Mouse (Mus musculus): Measurements from ENCODE around the gene Phldb3. TPM values are rescaled to one million over a fixed set of nuclear protein-coding genes. Genes with fewer than 3 reads are reported as not detected.
"Not testable (repeated sequence)": the region's sequence is repeated elsewhere in the genome, so short reads cannot be mapped to it uniquely, and the experiment has no call there.

The Phldb3 gene
- total RNA-seq, 4 experiments from 2014 or later: 6.2 to 12.9 (median 9.9) TPM

DNA sequence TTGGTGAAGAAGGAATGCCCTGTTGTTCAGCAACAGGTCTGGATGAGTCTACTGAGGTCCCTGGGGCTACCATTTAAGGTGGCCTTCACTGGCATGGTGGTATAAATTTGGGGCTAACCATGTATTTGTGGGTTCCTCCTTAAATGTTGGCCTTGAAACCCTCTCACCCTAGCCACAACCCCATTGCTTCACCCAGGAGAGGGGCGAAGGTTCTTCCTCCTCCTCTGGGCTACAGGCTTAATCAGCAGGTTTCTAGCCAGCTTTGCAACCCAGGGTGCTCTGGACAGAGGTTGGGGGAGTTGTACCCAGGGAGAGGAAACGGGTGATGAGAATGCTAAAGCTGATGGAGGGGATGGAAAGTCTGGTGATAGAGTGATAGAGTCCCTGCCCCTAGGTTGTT, 15.1 kb upstream of the Phldb3 start:
- no peak for DNase-seq

DNA sequence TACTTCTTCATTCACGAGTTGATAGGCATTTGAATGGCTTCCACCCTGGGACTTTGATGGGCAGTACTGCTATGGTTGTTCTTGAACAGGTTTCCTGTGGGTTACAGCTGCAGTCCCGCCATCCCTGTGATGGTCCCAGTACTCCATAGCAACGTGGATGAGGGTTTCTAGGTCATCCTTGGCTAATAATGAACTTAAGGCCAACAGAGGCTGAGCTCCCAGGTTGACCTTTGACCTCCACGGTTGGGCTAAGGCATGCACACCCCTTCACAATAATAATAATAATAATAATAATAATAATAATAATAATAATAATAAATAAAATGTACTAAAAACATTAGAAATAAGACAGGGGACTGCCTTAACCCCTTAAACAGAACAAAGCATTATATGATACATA, 12.4 kb upstream of the Phldb3 start:
- no peak for DNase-seq

DNA sequence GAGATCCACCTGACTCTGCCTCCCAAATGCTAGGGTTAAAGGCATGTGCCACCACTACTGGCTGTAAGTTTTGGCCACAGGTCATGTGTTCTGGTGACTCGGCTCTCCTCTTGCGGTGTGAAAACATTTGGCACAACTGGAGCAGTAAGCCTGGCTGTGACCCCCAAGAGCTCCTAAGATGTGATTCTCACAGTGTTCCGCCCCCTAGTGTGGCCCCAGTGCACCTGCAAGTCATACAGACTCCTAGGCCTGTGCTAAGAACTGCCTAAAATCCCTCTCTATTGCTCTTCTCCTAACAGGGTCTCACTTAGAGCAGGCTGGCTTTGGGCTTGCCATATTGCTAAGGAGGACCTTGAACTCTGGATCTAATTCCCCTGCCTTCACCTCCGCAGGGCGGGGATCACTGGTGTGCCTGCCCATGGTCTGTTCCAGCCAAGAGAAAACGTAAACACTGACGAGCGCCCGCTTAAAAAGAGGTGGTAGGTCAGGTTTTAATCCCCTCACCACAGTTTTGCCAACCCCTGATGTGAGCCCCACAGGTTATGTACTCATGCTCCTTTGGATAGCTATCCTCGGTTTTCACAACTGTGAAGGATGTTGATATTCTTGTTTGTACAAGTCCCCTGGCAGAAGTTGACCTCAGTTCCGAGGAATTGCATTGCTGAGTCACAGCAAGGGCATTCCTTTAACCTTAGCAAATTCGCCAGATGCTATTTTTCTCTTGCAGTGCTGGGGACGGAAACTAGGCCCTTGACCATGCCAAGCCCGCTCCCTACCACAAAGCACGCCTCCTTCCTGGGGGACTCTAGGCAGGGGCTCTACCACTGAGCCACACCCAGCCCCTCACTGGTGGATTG, 11.1 kb upstream of the Phldb3 start:
- DNase-seq: peak; percentile 60

DNA sequence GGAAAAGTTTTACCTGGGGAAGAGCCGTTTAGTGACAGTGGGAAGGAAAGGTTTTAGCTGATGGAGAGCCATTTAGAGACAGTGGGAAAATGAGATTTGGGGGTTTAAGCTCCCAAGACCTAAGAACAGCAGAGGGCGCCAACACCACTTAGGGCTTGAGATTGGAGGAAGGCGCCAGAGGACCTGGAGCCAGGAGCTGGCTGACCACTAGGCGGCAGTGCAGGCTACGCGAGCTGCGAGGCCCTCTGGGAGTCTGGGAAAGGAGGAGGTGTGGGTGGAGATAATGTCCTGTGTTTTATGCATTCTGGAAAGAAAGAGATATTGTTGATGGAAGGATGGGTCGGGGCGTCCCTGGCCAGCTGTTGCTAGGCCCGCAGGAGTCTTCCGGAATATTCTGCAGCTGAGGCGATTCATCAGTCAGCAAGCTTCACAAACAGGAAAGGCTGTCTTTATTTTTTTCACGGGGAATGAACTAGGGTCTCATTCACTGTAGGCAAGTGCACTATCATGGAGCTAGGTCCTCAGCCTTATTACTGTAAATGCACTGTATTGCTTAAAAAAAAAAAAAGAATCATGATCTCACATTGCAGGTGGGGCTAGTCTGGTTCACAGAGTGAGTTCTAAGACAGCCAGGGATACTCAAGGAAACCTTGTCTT, 9.5 kb upstream of the Phldb3 start:
- peak; percentile 89 for DNase-seq

DNA sequence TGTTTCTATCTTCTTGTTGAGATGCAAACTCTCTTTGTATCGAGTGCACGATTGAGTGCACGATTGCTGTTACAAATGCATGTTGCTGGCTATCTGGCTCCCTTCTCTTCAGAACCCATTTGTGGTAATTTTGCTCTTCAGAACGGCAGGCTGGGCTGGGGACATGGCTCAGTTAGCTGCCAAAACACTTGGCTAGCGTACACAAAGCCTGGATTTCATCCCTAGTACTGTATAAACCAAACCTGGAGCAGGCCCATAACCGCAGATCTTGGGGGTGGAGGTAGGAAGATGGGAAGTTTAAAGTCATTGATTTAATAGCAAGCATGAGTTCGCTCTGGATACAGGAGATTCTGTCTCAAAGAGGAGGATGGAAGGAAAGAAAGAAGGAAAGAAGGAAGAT, 5.0 kb upstream of the Phldb3 start:
- DNase-seq: no peak

DNA sequence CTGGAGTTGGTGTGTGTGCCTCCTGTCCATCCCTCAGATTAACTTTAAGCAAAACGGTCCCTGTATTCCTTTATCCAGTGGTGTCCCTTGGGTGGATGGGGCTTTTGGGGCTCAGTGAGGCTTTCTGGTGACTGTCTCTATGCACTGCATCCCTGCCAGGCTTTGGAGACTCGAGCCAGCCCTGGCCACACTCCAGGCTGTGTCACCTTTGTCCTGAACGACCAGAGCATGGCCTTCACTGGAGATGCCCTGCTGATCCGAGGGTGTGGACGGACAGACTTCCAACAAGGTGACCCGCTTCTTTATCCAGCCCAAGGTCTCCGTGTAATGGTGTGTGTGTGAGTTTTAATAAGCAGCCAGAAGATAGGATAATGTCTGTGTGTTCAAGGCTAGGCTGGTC, 4.5 kb upstream of the Phldb3 start:
- no peak for DNase-seq

DNA sequence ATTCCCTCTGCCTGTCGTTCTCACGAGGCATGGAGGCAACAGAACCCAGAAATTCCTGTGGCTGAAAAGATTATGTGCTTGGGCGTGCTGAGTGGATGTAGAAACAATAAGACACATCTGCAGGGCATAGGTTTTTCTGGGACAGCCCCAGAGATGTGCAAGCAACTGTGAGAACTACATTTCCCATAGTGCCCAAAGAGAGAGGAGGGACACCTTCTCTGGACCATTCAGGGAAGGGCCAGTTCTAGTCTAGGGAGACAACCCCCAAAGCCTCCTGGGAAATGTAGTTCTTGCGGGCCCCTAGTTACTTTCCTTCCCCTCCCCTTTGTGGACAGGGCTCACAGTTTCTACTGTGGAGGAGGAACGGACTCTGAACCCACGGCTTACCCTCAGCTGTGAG, 2.5 kb upstream of the Phldb3 start:
- DNase-seq: peak; percentile 52

DNA sequence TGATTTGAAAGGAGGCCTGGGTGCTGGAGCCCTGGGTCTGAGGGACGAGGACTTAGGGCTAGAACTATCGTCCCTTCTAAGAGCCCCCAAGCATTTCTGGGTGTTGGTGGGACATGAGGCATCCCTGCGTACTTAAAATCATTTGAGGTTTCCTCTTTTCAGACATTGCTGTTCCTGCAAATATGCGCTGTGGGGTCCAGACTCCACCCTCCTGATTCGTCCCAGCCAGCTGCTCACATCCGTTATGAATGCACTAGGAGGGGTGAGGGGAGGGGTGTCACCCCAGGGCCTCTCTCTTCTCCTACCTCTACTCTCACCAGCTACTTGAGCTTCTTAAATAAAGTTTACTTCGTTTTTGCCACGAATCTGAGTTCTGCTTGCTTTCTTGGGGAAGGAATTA, 2.0 kb upstream of the Phldb3 start:
- no peak for DNase-seq

DNA sequence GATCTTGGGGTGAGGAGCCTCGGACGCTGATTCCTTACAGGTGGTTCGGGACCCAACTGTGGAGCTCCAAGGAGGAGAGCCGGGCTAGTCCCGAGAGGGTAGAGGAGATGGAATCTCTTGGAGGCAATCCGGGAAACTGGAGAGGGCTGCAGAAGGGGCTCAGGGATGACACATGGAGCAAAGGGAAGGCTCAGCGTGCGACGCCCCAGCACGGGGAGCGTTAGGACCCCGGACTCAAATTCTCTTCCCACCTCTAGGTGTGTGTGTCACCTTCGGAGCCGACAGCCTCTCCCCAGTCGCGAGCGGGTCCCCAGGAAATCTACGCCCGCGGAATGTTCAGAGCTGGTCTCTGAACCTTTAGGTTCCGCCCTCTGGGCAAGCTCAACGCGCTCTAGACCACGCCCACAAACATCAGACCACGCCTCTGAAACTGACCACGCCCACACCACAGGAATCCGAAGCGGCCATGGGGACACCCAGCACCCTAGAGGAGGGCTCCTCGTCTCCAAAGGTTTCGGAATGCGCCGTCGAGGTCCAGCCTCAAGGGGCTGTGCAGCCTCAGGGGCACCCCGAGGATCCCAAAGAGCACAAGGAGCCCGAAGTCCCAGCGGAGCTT, 424 bp downstream of the Phldb3 start:
- DNase-seq: peak; percentile 90

DNA sequence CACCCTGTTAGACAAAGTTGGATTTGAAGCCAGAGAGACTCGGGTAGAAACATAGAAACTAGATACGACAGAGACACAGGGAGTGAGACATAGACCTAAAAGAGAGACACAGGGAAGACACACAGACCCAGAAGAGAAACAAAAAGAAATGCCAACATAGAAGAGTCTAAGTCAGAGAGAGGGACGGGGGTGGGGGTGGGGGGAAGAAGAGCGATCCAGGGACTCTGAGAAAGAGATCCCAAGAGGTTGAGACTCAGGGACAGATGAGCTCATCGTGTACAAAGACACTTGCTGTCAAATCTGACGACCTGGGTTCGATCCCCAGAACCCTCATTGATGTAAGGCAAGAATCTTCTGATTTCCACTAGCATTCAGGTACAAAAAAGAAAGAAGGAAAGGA, 1.1 kb downstream of the Phldb3 start:
- no peak for DNase-seq

DNA sequence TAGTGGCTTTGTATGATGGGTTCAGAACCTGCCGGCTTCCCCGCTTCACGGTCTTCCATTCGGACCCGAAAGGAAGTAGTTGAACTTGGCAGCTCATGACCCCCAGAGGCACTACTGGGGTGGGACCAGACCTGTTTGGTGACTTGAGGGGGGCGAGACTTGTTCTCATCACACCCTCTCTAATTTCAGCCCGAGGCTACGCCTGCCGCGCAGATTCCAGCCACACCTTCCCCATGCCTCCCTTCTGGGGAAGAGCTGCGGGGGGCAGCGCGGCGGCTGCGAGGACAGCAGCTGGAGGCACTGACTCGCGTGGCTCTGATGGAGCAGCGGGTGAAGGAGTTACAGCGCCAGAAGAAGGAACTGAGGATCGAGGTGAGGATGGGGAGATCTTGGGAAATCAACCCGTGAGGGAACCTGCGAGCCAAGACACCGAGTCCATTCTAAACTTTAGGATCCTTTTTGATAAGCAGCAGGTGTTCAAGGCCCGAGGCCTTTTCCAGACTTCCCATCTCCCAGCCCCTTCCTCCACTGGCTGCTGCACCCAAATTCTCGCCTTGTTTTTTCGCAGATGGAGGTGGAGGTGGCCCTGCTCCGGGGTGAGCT, 1.8 kb downstream of the Phldb3 start:
- no peak for DNase-seq

DNA sequence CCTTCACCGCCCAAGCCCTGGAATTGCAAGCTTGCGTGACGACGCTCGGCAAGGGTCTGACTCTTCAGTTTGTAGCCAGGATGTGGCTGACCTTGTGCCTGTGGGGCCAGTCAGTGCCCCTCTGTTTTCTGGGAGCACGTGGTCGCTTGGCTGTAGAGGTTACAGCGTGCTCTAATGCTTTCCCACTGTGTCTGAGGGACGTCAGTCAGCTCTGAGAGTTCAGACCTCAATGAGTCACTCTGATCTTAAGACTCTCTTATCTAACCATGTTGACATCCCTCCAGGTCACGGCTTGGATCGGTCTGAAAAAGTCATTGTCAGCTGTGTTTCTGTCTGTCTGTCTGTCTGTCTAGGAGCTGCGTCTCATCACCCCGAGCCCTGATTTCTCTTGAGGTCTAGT, 4.3 kb downstream of the Phldb3 start:
- no peak for DNase-seq

DNA sequence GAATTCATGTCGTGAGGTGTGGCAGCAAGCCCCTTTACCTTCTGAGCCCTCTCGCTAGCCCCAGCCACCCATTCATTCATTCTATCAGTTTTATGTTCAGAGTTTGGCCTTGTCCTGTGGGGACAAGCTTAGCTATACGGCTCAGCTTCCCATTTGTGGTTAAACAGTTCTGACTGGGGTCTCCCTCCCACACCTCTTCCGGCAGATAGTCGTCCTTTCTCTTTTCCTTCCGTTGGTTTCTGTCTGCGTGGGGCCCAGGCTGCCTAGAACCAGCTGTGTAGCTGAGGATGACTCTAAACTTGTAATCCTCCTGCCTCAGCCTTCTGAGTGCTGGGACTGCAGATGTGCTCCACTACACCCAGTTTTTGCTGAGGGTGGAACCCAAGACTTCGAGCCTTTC, 7.2 kb downstream of the Phldb3 start:
- no peak for DNase-seq

DNA sequence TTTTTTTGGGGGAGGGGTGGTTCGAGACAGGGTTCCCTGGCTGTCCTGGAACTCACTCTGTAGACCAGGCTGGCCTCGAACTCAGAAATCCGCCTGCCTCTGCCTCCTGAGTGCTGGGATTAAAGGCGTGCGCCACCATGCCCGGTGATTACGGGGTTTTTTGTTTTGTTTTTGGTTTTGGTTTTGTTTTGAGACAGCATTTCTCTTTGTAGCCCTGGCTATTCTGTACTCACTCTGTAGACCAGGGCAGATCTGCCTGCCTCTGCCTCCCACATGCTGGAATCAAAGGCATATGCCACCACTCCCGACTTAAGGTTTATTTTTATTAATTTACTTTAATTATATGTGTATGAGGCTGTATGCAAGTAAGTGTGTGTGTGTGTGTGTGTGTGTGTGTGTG, 7.8 kb downstream of the Phldb3 start:
- DNase-seq: not testable (repeated sequence)

DNA sequence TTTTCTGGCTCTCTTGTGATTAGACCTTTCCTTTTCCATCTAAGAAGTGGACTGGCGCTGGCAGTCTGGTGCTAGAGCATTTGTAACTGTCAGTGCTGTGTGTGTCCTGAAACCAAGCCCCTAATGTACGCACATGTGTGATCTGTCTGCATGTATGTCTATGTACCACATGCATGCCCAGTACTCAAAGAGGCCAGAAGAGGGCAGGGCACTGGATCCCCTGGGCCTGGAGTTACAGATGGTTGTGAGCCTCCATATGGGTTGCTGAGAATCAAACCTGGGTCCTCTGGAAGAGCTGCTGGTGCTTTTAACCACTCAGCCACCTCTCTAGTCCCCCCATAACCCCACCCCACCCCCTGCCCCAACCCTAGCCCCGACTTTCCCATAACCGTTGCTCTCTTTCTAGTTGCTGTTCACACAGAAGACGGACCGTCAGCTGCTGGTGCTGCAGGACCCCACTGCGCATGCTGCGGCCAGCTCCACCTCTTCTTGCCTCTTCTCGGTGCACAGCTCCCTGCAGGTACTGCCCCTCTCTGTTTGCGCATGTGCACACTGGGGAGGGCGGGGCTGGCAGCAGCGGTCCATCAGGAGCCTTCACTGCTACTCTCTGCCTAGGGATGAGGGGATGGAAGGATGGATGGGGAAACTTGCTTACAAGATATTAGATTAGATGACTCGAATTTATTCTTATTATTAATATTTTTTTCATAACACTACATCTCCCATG, 9.3 kb downstream of the Phldb3 start:
- DNase-seq: no peak

DNA sequence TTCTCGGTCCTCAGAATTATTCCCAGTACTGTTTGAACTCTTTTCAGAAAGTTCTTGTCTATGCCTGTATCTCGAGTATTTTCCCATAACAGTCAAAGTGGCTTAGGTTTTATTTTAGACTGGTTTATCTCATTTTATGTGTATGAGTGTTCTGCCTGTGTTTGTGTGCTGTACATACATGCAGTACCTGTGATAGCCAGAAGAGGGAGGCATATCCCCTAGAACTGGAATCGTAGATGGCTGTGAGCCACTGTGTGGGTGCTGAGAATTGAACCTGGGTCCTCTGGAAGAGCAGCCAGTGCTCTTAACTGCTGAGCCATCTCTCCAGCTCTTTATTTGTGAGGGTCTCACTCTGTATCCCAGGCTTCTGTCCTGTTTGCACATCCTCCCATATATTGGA, 10.6 kb downstream of the Phldb3 start:
- DNase-seq: no peak

DNA sequence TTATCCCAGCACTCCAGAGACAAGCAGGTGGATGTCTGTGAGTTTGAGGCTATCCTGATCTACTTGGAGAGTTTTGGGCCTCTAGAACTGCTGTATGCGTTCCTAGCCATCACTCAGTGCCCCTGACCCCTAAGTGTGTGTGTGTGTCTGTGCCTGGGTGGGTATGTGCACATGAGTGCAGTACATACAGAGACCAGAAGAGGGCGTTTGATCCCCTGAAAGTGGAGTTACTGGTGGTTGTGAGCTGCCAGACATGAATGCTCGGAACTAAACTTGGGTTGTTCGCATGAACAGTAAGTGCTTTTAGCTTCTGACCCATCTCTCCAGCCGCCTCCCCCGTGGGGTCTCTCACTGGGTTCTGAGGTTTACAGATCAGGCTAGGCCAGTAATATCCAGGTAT, 12.4 kb downstream of the Phldb3 start:
- no peak for DNase-seq

DNA sequence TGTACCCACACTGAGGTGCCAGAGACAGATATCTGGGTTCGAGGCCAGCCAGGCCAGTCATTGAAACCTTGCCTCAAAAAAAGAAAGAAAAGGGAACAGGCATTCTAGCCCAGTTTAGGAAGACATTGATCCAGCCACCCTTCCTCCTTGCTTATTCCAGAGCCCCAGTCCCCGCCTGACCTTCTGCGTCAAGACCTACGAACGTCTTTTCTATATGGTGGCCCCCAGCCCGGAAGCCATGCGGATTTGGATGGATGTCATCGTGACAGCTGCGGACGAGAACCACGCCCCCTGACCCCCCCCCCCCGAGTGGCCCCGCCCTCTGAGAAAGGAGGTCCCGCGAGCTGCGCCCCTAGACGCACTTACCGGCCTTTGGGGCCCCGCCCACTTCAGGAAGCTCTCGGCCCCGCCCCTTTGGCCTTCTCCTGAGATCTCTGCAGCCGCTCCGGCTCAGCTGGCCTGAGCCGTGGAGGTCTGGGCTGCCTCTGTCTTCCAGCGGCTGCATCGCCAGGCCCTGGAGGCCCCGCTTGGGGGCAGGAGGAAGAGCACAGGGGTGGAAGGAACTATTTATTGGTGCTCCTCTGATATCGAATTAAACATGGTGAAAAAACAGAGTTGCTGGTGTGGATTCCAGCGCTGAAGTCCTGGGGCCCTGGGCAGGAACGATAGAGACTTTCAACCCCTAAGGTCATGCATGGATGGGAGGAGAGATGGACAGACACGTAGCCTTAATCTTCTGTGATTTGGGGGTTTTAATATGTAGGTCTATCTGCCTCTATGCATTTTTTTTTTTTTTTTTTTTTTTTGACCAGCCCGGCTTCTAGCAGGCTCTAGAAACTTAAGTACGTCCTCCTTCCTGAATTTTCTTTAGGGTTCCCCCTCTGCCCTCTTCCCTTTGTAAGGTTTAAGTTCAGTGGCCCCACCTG, 18.4 kb downstream of the Phldb3 start:
- peak; percentile 88 for DNase-seq

DNA sequence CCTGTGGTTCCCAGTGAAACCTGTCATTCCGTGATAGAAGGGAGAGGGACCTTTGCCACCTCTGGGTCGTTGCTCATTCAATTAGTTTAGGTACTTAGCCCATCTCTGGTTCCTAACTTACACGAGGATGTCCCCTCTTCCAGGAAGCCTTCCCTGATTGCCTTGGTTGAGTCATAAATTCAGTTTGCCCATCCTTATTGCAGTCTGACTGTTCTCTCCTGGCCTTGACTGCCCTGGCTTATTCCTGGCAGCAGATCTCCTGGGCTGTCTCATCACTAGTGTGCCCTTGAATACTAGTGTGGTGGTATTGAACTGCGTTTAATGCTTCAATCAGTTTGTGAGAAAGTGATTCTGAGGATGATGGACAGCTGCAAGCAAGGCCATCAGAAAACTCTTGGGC, 19.1 kb downstream of the Phldb3 start:
- DNase-seq: peak; percentile 55

DNA sequence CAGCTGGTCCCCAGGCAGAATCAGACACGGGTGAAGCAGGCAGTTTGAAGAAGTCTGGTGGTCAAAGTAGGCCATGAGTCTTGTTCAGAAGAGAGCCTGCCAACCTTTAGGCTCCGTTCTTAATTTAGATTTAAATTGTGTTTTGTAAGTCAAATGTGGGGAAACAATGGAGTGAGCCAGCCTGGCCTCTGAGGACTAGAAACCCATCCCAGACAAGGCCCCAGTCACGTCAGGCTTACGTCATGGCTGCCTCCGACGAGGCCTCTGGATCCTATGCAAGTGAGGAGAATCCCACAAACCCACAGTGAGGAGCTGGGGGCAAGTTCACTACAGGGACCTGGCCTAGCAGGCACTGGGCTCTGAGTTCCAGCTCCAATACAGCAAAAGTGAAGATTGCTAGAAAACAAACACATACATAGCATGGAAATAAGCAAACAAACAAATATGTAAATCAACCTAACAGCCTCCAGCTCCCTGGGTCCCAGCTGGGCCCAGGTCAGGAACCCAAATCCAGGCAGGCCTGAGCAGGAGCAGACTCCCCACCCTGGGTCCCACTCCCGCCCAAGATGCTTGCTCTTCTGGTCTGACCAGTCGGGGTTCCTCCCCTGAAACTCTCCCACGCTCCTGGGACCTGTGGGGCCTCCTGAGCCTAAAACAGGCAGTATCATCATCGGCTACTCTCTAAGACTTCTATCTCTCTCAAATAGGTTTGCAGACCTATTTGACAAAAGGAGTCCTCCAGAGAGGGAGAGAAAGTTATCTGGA, 19.7 kb downstream of the Phldb3 start:
- DNase-seq: no peak

DNA sequence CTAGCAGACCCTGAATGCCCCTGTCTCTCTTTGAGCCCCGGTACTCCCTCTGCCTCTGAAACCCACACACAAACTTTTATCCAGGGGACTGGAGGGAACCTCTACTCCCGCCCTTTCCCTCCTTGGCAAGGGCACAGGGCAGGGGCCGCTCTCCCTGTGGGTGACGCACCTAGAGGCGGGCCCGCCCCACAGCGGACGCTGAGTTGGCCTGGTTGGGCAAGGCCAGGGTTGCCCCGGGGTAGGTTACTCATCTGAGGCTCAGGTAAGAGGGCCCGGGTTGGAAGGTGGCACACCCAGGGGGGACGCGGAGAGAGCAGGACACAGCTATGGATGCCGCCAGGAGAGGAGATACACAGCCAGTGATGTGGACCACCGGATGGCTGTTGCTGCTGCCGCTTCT, 25.7 kb downstream of the Phldb3 start, which contains the start of gene Lypd3:
Gene Lypd3 (plus strand): TSS at position 287 of the 400 bp plus-strand sequence.
- no peak for DNase-seq
